Mouse (Mus musculus) G1E (cell line): ENCODE measurements around the gene Anxa6.

Source experiments
- CTCF ChIP-seq: IDR thresholded peaks from 2 replicates; pipeline ENCODE4 v1.5.1; 2012; ENCODE audit warnings: low read depth, low read length, inconsistent platforms, mixed read lengths
- GATA1 ChIP-seq: IDR thresholded peaks from 2 replicates; pipeline ENCODE4 v1.6.1; 2012; ENCODE audit warnings: borderline replicate concordance, low read length, inconsistent platforms, mixed read lengths
- GATA2 ChIP-seq: IDR thresholded peaks from 2 replicates; pipeline ENCODE4 v1.6.1; 2012; ENCODE audit warnings: low read depth, low read length, inconsistent platforms, borderline replicate concordance
- POLR2AphosphoS5 ChIP-seq: IDR thresholded peaks from 2 replicates; pipeline ENCODE4 v1.6.1; 2012; ENCODE audit warnings: low read depth, low read length, inconsistent platforms; ENCODE audit not compliant: insufficient replicate concordance
- TAL1 ChIP-seq: conservative IDR thresholded peaks from 2 replicates; pipeline ENCODE4 v1.6.1; 2012; ENCODE audit warnings: low read depth, low read length, inconsistent platforms, mixed read lengths

- no peak for TF ChIP-seq CTCF
- no peak for TF ChIP-seq POLR2AphosphoS5
- TF ChIP-seq TAL1 = no peak
- no peak for TF ChIP-seq GATA1
- TF ChIP-seq GATA2 = no peak
Measured at GRCm38 (mm10) chr11:54956912-54957311, 76.3 kb downstream of the Anxa6 start.
